Mouse (Mus musculus): ENCODE data around the gene C1qtnf9. TPM values are rescaled to one million over a fixed set of nuclear protein-coding genes. Genes with fewer than 3 reads are reported as not detected.

C1qtnf9 gene
- polyA plus RNA-seq, 1 experiment = not detected

DNA sequence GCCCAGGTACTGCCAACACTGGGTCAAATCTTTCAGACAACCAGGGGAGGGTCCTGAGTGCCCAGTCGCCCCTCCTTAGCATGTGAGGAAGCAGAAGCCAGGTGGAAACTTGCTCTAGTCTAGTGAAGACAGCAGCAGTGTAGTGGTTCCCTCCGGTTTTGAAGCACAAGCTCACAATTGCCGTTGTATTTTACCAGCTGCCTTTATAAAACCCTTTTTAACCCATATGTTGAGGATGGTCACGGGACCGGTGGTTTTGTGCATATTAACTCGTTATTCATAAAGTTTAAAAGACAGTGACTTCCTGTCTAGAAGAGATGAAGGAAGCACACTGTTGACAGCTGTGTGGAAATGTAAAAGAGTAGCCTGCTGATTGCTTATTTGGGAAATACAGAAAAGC is 35.9 kb upstream of the C1qtnf9 start:
- Histone ChIP-seq H3K4me2 (ENCODE audit: low read depth) (peak overlapping the region; percentile 85), H3K36me3 (ENCODE audit: control insufficient read depth, insufficient read depth) (no peaks in the 10 kb centered on the region), H3ac (ENCODE audit: control insufficient read depth, insufficient read length) (no peak overlapping the region), H3K27me3 (ENCODE audit: control insufficient read depth, insufficient read depth, insufficient read length) (no peaks in the 10 kb centered on the region), H3K4me3 (no peak overlapping the region), H3K79me2 (ENCODE audit: control insufficient read depth, insufficient read depth) (no peaks in the 10 kb centered on the region)
- TF ChIP-seq TCF12 (IDR thresholded peaks at IDR 0.05; ENCODE audit: insufficient read depth, poor library complexity, severe bottlenecking) (no peak), REST (IDR thresholded peaks at IDR 0.05; ENCODE audit: insufficient read depth, insufficient read length) (no peak), POLR2AphosphoS2 (IDR thresholded peaks at IDR 0.05; ENCODE audit: insufficient read length, low read depth) (no peak), MYOG (IDR thresholded peaks at IDR 0.05; ENCODE audit: control insufficient read depth in 1 of 3, insufficient read depth in 1 of 3, insufficient read length in 2 of 3, low read depth in 2 of 3) (no peak), USF1 (IDR thresholded peaks at IDR 0.05; ENCODE audit: low read depth) (no peak), POLR2A (IDR thresholded peaks at IDR 0.05; ENCODE audit: insufficient read length, low read depth) (no peak), MYOD1 (IDR thresholded peaks at IDR 0.05; ENCODE audit: control insufficient read depth in 1 of 3, insufficient read length in 2 of 3, low read depth in 2 of 3) (no peak), TCF3 (IDR thresholded peaks at IDR 0.05; ENCODE audit: insufficient read length, low read depth) (no peak)

GRCm38 (mm10) chr14:60732787-60733186 is 35.1 kb upstream of the C1qtnf9 start:
- Histone ChIP-seq H3K36me3 (ENCODE audit: control insufficient read depth, insufficient read depth) (no peaks in the 10 kb centered on the region), H3ac (ENCODE audit: control insufficient read depth, insufficient read length) (no peak overlapping the region), H3K4me3 (peak overlapping the region; percentile 16), H3K4me2 (ENCODE audit: low read depth) (peak overlapping the region; percentile 85), H3K79me2 (ENCODE audit: control insufficient read depth, insufficient read depth) (no peaks in the 10 kb centered on the region), H3K27me3 (ENCODE audit: control insufficient read depth, insufficient read depth, insufficient read length) (no peaks in the 10 kb centered on the region)
- TF ChIP-seq POLR2AphosphoS2 (IDR thresholded peaks at IDR 0.05; ENCODE audit: insufficient read length, low read depth) (peak; percentile 62), MYOG (IDR thresholded peaks at IDR 0.05; ENCODE audit: control insufficient read depth in 1 of 3, insufficient read depth in 1 of 3, insufficient read length in 2 of 3, low read depth in 2 of 3) (peak in 2 of 3 experiments; percentile 39 to 57), TCF3 (IDR thresholded peaks at IDR 0.05; ENCODE audit: insufficient read length, low read depth) (no peak), SRF (IDR thresholded peaks at IDR 0.05; ENCODE audit: control insufficient read depth, insufficient read length, low read depth) (no peak), TCF12 (IDR thresholded peaks at IDR 0.05; ENCODE audit: insufficient read depth, poor library complexity, severe bottlenecking) (no peak), POLR2A (IDR thresholded peaks at IDR 0.05; ENCODE audit: insufficient read length, low read depth) (peak; percentile 68), USF1 (IDR thresholded peaks at IDR 0.05; ENCODE audit: low read depth) (no peak), REST (IDR thresholded peaks at IDR 0.05; ENCODE audit: insufficient read depth, insufficient read length) (no peak), E2F4 (IDR thresholded peaks at IDR 0.05; ENCODE audit: insufficient read depth) (no peak), MYOD1 (IDR thresholded peaks at IDR 0.05; ENCODE audit: control insufficient read depth in 1 of 3, insufficient read length in 2 of 3, low read depth in 2 of 3) (peak in 2 of 3 experiments; percentile 24 to 67), CEBPB (IDR thresholded peaks at IDR 0.05; ENCODE audit: insufficient read depth, poor library complexity, severe bottlenecking) (no peak), MAX (IDR thresholded peaks at IDR 0.05; ENCODE audit: low read depth) (no peak)

DNA sequence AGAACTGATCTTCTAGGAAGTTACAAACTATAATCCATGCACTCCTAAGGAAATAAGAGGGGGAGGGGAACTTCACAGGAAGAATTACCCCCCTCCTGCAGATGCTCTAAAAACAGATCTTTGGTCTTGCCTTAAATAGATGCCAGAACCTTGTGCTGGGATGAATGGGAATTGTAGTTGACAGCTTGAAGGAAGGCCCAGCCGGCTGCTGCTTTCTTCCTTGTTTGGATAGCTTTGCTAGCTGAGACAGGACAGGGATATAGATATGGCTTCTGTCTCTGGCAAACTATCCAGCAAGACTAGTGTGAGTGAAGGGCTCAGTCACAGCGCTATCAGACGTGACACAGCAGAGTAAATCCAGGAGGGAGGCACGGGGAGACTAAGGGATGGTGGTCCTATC is 34.2 kb upstream of the C1qtnf9 start:
- no peaks in the 10 kb centered on the region for H3K27me3 ChIP-seq (ENCODE audit: control insufficient read depth, insufficient read depth, insufficient read length)
- no peak overlapping the region for H3ac ChIP-seq (ENCODE audit: control insufficient read depth, insufficient read length)
- peak overlapping the region; percentile 16 for H3K4me3 ChIP-seq
- peak overlapping the region; percentile 85 for H3K4me2 ChIP-seq (ENCODE audit: low read depth)
- no peaks in the 10 kb centered on the region for H3K79me2 ChIP-seq (ENCODE audit: control insufficient read depth, insufficient read depth)
- H3K36me3 ChIP-seq (ENCODE audit: control insufficient read depth, insufficient read depth) = no peaks in the 10 kb centered on the region
- TF ChIP-seq SRF (IDR thresholded peaks at IDR 0.05; ENCODE audit: control insufficient read depth, insufficient read length, low read depth) = no peak
- TF ChIP-seq USF1 (IDR thresholded peaks at IDR 0.05; ENCODE audit: low read depth) = no peak
- no peak for TF ChIP-seq CEBPB (IDR thresholded peaks at IDR 0.05; ENCODE audit: insufficient read depth, poor library complexity, severe bottlenecking)
- no peak for TF ChIP-seq E2F4 (IDR thresholded peaks at IDR 0.05; ENCODE audit: insufficient read depth)
- no peak for TF ChIP-seq MYOD1 (IDR thresholded peaks at IDR 0.05; ENCODE audit: control insufficient read depth in 1 of 3, insufficient read length in 2 of 3, low read depth in 2 of 3)
- TF ChIP-seq TCF3 (IDR thresholded peaks at IDR 0.05; ENCODE audit: insufficient read length, low read depth) = no peak
- no peak for TF ChIP-seq REST (IDR thresholded peaks at IDR 0.05; ENCODE audit: insufficient read depth, insufficient read length)
- no peak for TF ChIP-seq MAX (IDR thresholded peaks at IDR 0.05; ENCODE audit: low read depth)
- TF ChIP-seq MYOG (IDR thresholded peaks at IDR 0.05; ENCODE audit: control insufficient read depth in 1 of 3, insufficient read depth in 1 of 3, insufficient read length in 2 of 3, low read depth in 2 of 3) = no peak
- TF ChIP-seq TCF12 (IDR thresholded peaks at IDR 0.05; ENCODE audit: insufficient read depth, poor library complexity, severe bottlenecking) = no peak
- TF ChIP-seq POLR2AphosphoS2 (IDR thresholded peaks at IDR 0.05; ENCODE audit: insufficient read length, low read depth) = no peak
- no peak for TF ChIP-seq POLR2A (IDR thresholded peaks at IDR 0.05; ENCODE audit: insufficient read length, low read depth)

GRCm38 (mm10) chr14:60735206-60735605 is 32.7 kb upstream of the C1qtnf9 start:
- TF ChIP-seq POLR2A (IDR thresholded peaks at IDR 0.05; ENCODE audit: insufficient read length, low read depth) = no peak
- no peak for TF ChIP-seq USF1 (IDR thresholded peaks at IDR 0.05; ENCODE audit: low read depth)
- TF ChIP-seq TCF12 (IDR thresholded peaks at IDR 0.05; ENCODE audit: insufficient read depth, poor library complexity, severe bottlenecking) = no peak
- peak in 1 of 3 experiments; percentile 17 for TF ChIP-seq MYOG (IDR thresholded peaks at IDR 0.05; ENCODE audit: control insufficient read depth in 1 of 3, insufficient read depth in 1 of 3, insufficient read length in 2 of 3, low read depth in 2 of 3)
- TF ChIP-seq MYOD1 (IDR thresholded peaks at IDR 0.05; ENCODE audit: control insufficient read depth in 1 of 3, insufficient read length in 2 of 3, low read depth in 2 of 3) = peak in 1 of 3 experiments; percentile 53
- no peak for TF ChIP-seq E2F4 (IDR thresholded peaks at IDR 0.05; ENCODE audit: insufficient read depth)
- TF ChIP-seq REST (IDR thresholded peaks at IDR 0.05; ENCODE audit: insufficient read depth, insufficient read length) = no peak
- no peak for TF ChIP-seq CEBPB (IDR thresholded peaks at IDR 0.05; ENCODE audit: insufficient read depth, poor library complexity, severe bottlenecking)
- Histone ChIP-seq H3K4me2 (ENCODE audit: low read depth) (peak overlapping the region; percentile 12), H3K36me3 (ENCODE audit: control insufficient read depth, insufficient read depth) (no peaks in the 10 kb centered on the region), H3K4me3 (no peak overlapping the region), H3ac (ENCODE audit: control insufficient read depth, insufficient read length) (no peak overlapping the region), H3K79me2 (ENCODE audit: control insufficient read depth, insufficient read depth) (no peaks in the 10 kb centered on the region), H3K27me3 (ENCODE audit: control insufficient read depth, insufficient read depth, insufficient read length) (no peaks in the 10 kb centered on the region)
